Mouse (Mus musculus) cerebellum, adult 2 months (tissue): ENCODE results near the gene Slc41a3.

ENCODE experiments used
- CTCF ChIP-seq: fragments of 200-500 bp; IDR thresholded peaks from 2 replicates; pipeline ENCODE4 v1.5.1; 2011; ENCODE audit warnings: low read depth, mild to moderate bottlenecking, control low read depth, low read length, moderate library complexity, borderline replicate concordance; ENCODE audit not compliant: insufficient read depth
- POLR2A ChIP-seq: fragments of 200-500 bp; IDR thresholded peaks from 2 replicates; pipeline ENCODE4 v1.6.1; 2011; ENCODE audit warnings: low read length, control low read depth, borderline replicate concordance; ENCODE audit not compliant: insufficient read depth

DNA sequence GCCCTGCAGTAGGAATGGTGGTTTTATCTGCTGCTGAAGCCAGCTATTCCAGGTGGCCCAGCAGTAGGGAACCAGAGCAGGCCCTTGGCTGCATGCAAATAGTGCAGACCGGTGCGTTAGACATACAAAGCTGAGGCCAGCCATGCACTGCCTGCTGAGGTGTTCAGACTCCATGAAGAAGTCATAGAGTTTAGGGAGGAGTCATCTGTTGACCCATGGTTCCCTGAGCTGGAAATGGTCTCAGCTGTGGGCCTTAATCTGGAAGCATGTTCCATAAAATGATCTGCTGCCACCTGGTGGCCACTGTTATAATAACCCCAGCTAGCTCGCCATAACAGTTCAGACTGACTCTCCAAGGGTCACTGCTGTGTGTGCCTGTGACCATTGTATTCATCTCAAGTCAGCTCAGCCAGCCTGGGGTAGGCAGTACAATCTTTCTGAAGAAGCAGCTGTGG is 29.2 kb upstream of the Slc41a3 start:
- TF ChIP-seq CTCF (peak; percentile 74; the same call in 1 of the 2 replicates), POLR2A (no peak)
